24 mouse cellular contexts compared by ENCODE assay signal in the genomic region with DNA sequence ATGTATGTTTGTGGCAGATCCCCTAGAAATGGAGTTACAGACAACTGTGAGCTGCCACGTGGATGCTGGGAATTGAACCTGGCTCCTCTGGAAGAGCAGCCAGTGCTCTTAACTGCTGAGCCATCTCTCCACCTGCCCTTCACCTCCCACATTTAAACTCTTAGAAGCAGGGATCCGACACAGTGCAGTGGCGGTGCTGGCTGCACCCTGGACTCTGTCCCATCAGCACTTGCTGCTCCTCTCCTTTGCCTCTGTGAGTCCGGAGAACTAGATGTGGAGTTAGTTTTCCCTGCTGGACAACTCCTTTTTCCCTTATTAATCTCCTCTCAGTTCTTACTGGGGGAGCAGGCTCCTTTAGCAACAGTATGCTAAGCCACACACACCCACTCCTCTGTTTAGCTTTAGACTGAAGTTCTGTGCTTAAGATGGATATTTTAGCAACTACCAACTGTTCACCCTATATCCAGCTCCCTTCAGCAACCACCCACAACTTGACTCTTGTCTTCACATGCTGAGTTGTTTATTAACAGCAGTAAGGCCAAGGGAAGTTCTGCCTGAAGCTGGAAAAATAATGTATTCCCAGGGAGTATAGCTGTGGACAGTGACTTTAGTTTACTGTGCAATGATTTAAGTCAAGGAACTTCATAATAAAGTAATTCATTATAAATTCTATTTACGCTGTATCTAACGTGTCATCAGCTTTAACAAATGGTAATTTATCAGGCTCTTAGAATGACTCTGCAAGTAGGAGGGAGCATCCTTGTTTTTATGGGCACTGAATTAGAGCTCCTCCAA. TPM values are rescaled to one million over a fixed set of nuclear protein-coding genes. Genes with fewer than 3 reads are reported as not detected.
DNase-seq lines count a peak whose midpoint lies in the region; ATAC-seq and TF ChIP-seq lines count a peak whose summit lies in the region.
"Had no signal": no experiment of that assay in that cellular context is flagged by ENCODE, and none has a peak within 500 bp of the region (broad histone marks: within the 10 kb centered on the region; RNA-seq: fewer than 3 reads in every experiment).

No protein-coding gene starts in this region.

- no peak overlapping the region for H3K9ac ChIP-seq in heart, embryonic 13.5 days
- H3K9ac ChIP-seq in intestine, postnatal 0 days (ENCODE audit: low read depth, low read length), result no peak overlapping the region
- no peak overlapping the region for H3K9ac ChIP-seq in kidney, postnatal 0 days (ENCODE audit: low read depth, low read length)
- no peak overlapping the region for H3K9ac ChIP-seq in forebrain, embryonic 14.5 days (ENCODE audit: low read length)
- no peak overlapping the region for H3K9ac ChIP-seq in midbrain, postnatal 0 days (replicated peaks; ENCODE audit: low read length, poor library complexity, severe bottlenecking)
- H3K9ac ChIP-seq: embryonic facial prominence, embryonic 15.5 days; hindbrain, embryonic 15.5 days; limb, embryonic 13.5 days; lung, embryonic 15.5 days; neural tube, embryonic 15.5 days had no signal

- H3K36me3 ChIP-seq in heart, embryonic 13.5 days, result no peaks in the 10 kb centered on the region
- no peaks in the 10 kb centered on the region for H3K36me3 ChIP-seq in intestine, postnatal 0 days (ENCODE audit: control insufficient read depth, insufficient read depth)
- peaks cover 4% of the 10 kb centered on the region; the same call in 1 of the 2 replicates for H3K36me3 ChIP-seq in kidney, postnatal 0 days (ENCODE audit: insufficient read depth, low read length)
- no peaks in the 10 kb centered on the region for H3K36me3 ChIP-seq in forebrain, embryonic 14.5 days (ENCODE audit: control insufficient read depth, insufficient read depth, low read length)
- H3K36me3 ChIP-seq in midbrain, postnatal 0 days (ENCODE audit: insufficient read depth, low read length), result no peaks in the 10 kb centered on the region
- H3K36me3 ChIP-seq: embryonic facial prominence, embryonic 15.5 days; hindbrain, embryonic 15.5 days; limb, embryonic 13.5 days; lung, embryonic 15.5 days; neural tube, embryonic 15.5 days had no signal

- ATAC-seq in heart, embryonic 13.5 days (ENCODE audit: extremely low read depth, insufficient number of reproducible peaks, low FRiP score, low TSS enrichment), result no peak
- peak; percentile 32; the same call in 1 of the 2 replicates for ATAC-seq in intestine, postnatal 0 days
- peak; percentile 57; the same call in 1 of the 2 replicates for ATAC-seq in kidney, postnatal 0 days (replicated peaks; ENCODE audit: low FRiP score, low read depth)
- ATAC-seq in forebrain, embryonic 14.5 days, result no peak
- no peak for ATAC-seq in midbrain, postnatal 0 days (ENCODE audit: low FRiP score)

- no peak overlapping the region for H3K4me2 ChIP-seq in heart, embryonic 13.5 days
- no peak overlapping the region for H3K4me2 ChIP-seq in intestine, postnatal 0 days (replicated peaks; ENCODE audit: low read depth)
- peak overlapping the region; percentile 23; the same call in 1 of the 2 replicates for H3K4me2 ChIP-seq in kidney, postnatal 0 days (ENCODE audit: low read length)
- H3K4me2 ChIP-seq in forebrain, embryonic 14.5 days (ENCODE audit: low read length), result no peak overlapping the region
- no peak overlapping the region for H3K4me2 ChIP-seq in midbrain, postnatal 0 days (ENCODE audit: low read depth, low read length, poor library complexity, severe bottlenecking)
- H3K4me2 ChIP-seq: embryonic facial prominence, embryonic 15.5 days; hindbrain, embryonic 15.5 days; limb, embryonic 13.5 days; lung, embryonic 15.5 days; neural tube, embryonic 15.5 days had no signal

- H3K9me3 ChIP-seq in heart, embryonic 13.5 days, result no peaks in the 10 kb centered on the region
- no peaks in the 10 kb centered on the region for H3K9me3 ChIP-seq in intestine, postnatal 0 days (ENCODE audit: control insufficient read depth)
- no peaks in the 10 kb centered on the region for H3K9me3 ChIP-seq in kidney, postnatal 0 days (replicated peaks; ENCODE audit: low read length)
- no peaks in the 10 kb centered on the region for H3K9me3 ChIP-seq in forebrain, embryonic 14.5 days (replicated peaks; ENCODE audit: control insufficient read depth, low read length)
- no peaks in the 10 kb centered on the region for H3K9me3 ChIP-seq in midbrain, postnatal 0 days (ENCODE audit: low read length)
- H3K9me3 ChIP-seq: embryonic facial prominence, embryonic 15.5 days; hindbrain, embryonic 15.5 days; limb, embryonic 13.5 days; lung, embryonic 15.5 days; neural tube, embryonic 15.5 days had no signal

- 58% methylated on average over 6 of the region's 6 CpGs for WGBS in heart, embryonic 13.5 days
- 24% methylated on average over 6 of the region's 6 CpGs for WGBS in intestine, postnatal 0 days
- 25% methylated on average over 6 of the region's 6 CpGs for WGBS in kidney, postnatal 0 days
- WGBS in forebrain, embryonic 14.5 days, result 81% methylated on average over 6 of the region's 6 CpGs
- 74% methylated on average over 6 of the region's 6 CpGs for WGBS in midbrain, postnatal 0 days

- TF ChIP-seq CTCF in intestine, postnatal 0 days (IDR thresholded peaks at IDR 0.05; ENCODE audit: low read depth), result no peak
- no peak for TF ChIP-seq CTCF in kidney, postnatal 0 days (IDR thresholded peaks at IDR 0.05; ENCODE audit: low read depth)
- no peak for TF ChIP-seq CTCF in midbrain, postnatal 0 days (IDR thresholded peaks at IDR 0.05)

- no peak overlapping the region for H3K4me3 ChIP-seq in heart, embryonic 13.5 days
- H3K4me3 ChIP-seq in intestine, postnatal 0 days (ENCODE audit: low read depth, low read length), result no peak overlapping the region
- no peak overlapping the region for H3K4me3 ChIP-seq in kidney, postnatal 0 days (replicated peaks; ENCODE audit: low read depth, low read length)
- no peak overlapping the region for H3K4me3 ChIP-seq in forebrain, embryonic 14.5 days (ENCODE audit: low read depth, low read length)
- no peak overlapping the region for H3K4me3 ChIP-seq in midbrain, postnatal 0 days (ENCODE audit: low read depth, low read length)
- H3K4me3 ChIP-seq: embryonic facial prominence, embryonic 15.5 days; hindbrain, embryonic 15.5 days; limb, embryonic 13.5 days; lung, embryonic 15.5 days; neural tube, embryonic 15.5 days had no signal

- 0 out of 2 replicates have a peak overlapping the region, but pooled peaks have one; percentile 36 for H3K27ac ChIP-seq in heart, embryonic 13.5 days (replicated peaks)
- peak overlapping the region; percentile 57 for H3K27ac ChIP-seq in intestine, postnatal 0 days (ENCODE audit: low read depth, low read length)
- H3K27ac ChIP-seq in kidney, postnatal 0 days, result peak overlapping the region; percentile 81
- H3K27ac ChIP-seq in forebrain, embryonic 14.5 days (ENCODE audit: low read depth, low read length), result no peak overlapping the region
- H3K27ac ChIP-seq in midbrain, postnatal 0 days (ENCODE audit: low read depth, low read length), result no peak overlapping the region
- H3K27ac ChIP-seq: embryonic facial prominence, embryonic 15.5 days; hindbrain, embryonic 15.5 days; limb, embryonic 13.5 days; lung, embryonic 15.5 days; neural tube, embryonic 15.5 days; stomach, postnatal 0 days had no signal

- H3K27me3 ChIP-seq in heart, embryonic 13.5 days (replicated peaks), result no peaks in the 10 kb centered on the region
- H3K27me3 ChIP-seq in intestine, postnatal 0 days (replicated peaks; ENCODE audit: control insufficient read depth, insufficient read depth, low read length), result no peaks in the 10 kb centered on the region
- H3K27me3 ChIP-seq in kidney, postnatal 0 days (ENCODE audit: insufficient read depth, low read length), result no peaks in the 10 kb centered on the region
- no peaks in the 10 kb centered on the region for H3K27me3 ChIP-seq in forebrain, embryonic 14.5 days (replicated peaks; ENCODE audit: control insufficient read depth, insufficient read depth, low read length)
- H3K27me3 ChIP-seq in midbrain, postnatal 0 days (ENCODE audit: insufficient read depth, low read length), result no peaks in the 10 kb centered on the region
- H3K27me3 ChIP-seq: embryonic facial prominence, embryonic 15.5 days; hindbrain, embryonic 15.5 days; limb, embryonic 13.5 days; lung, embryonic 15.5 days; neural tube, embryonic 15.5 days had no signal

- peaks cover 58% of the 10 kb centered on the region for H3K4me1 ChIP-seq in heart, embryonic 13.5 days
- H3K4me1 ChIP-seq in intestine, postnatal 0 days (replicated peaks; ENCODE audit: control insufficient read depth, insufficient read depth, low read length), result peaks cover 17% of the 10 kb centered on the region; the same call in 1 of the 2 replicates
- H3K4me1 ChIP-seq in kidney, postnatal 0 days (replicated peaks; ENCODE audit: insufficient read depth, low read length), result peaks cover 24% of the 10 kb centered on the region
- H3K4me1 ChIP-seq in forebrain, embryonic 14.5 days (ENCODE audit: control insufficient read depth, insufficient read depth, low read length), result peaks cover 3% of the 10 kb centered on the region; the same call in 1 of the 2 replicates
- H3K4me1 ChIP-seq in midbrain, postnatal 0 days (ENCODE audit: insufficient read depth, low read length), result no peaks in the 10 kb centered on the region

- no peak for DNase-seq in heart, postnatal 4 days
- peak; percentile 1 for DNase-seq in ES-CJ7 (ENCODE audit: low read depth, low spot score)
- peak; percentile 38 for DNase-seq in kidney, postnatal 0 days (ENCODE audit: low spot score)
- DNase-seq in neural tube, embryonic 10.5 days (ENCODE audit: extremely low spot score, low spot score), result no peak
- DNase-seq in forebrain, embryonic 14.5 days (ENCODE audit: low spot score), result no peak
- no peak for DNase-seq in midbrain, postnatal 0 days (ENCODE audit: low spot score)
- DNase-seq: adrenal gland, adult 2 months; cerebellum, adult 2 months; retina, postnatal 1 day; spleen, adult 18-20 months had no signal

RNA-seq across cellular contexts. Expression of gene Zfp697, which starts 36.9 kb away (rescaled TPM):
- 7.3 and 8.3 TPM in 2 replicates for polyA plus RNA-seq in heart, embryonic 13.5 days (2015; fragmentation: Nextera tagmentation; extraction: Ambion mirVana)
- 1 to 10 TPM; 9.4 to 9.8 TPM for total RNA-seq in heart, postnatal 4 days (2021)
- 6.2 and 6.6 TPM in 2 replicates for polyA plus RNA-seq in intestine, postnatal 0 days (2015; fragmentation: Nextera tagmentation; extraction: Ambion mirVana)
- 19.0 and 19.6 TPM in 2 replicates for polyA plus RNA-seq in kidney, postnatal 0 days (2015; fragmentation: Nextera tagmentation; extraction: Ambion mirVana)
- 16.0 and 17.3 TPM in 2 replicates for polyA plus RNA-seq in forebrain, embryonic 14.5 days (2014; fragmentation: Nextera tagmentation; extraction: Ambion mirVana)
- 39.5 and 45.9 TPM in 2 replicates for total RNA-seq in midbrain, postnatal 0 days (2014; rRNA removed)
- 18.1 and 18.7 TPM in 2 replicates for polyA plus RNA-seq in midbrain, postnatal 0 days (2015; fragmentation: Nextera tagmentation; extraction: Ambion mirVana)

RNA-seq across cellular contexts. Expression of gene Gm4450, which starts 37.7 kb away (rescaled TPM):
- polyA plus RNA-seq in heart, embryonic 13.5 days (2015; fragmentation: Nextera tagmentation; extraction: Ambion mirVana), result not detected in 2 replicates
- not detected for total RNA-seq in heart, postnatal 4 days (2021)
- polyA plus RNA-seq in intestine, postnatal 0 days (2015; fragmentation: Nextera tagmentation; extraction: Ambion mirVana), result not detected in 2 replicates
- 83.6 and 90.6 TPM in 2 replicates for polyA plus RNA-seq in kidney, postnatal 0 days (2015; fragmentation: Nextera tagmentation; extraction: Ambion mirVana)
- 0.17 TPM in 1 of 2 replicates, not detected in the other for polyA plus RNA-seq in forebrain, embryonic 14.5 days (2014; fragmentation: Nextera tagmentation; extraction: Ambion mirVana)
- not detected in 2 replicates for total RNA-seq in midbrain, postnatal 0 days (2014; rRNA removed)
- polyA plus RNA-seq in midbrain, postnatal 0 days (2015; fragmentation: Nextera tagmentation; extraction: Ambion mirVana), result not detected in 2 replicates
- total RNA-seq: adrenal gland, adult 2 months; layer of hippocampus, adult 18-20 months; left cerebral cortex, adult 8-10 months; megakaryocyte, adult 5-6 weeks had no signal
- polyA plus RNA-seq: adrenal gland, adult 2 months; cerebellum, adult 2 months; embryonic facial prominence, embryonic 15.5 days; forebrain, embryonic 11.5 days; gonadal fat pad, adult 2 months; heart, embryonic 16.5 days; hindbrain, embryonic 15.5 days; limb, embryonic 13.5 days; lung, embryonic 15.5 days; neural tube, embryonic 15.5 days; stomach, postnatal 0 days had no signal

Comparison
In these comparisons a context has a peak if more than half of its experiments do, and no peak if none do; other contexts are left out.
1. ATAC-seq: peak in intestine, postnatal 0 days (single experiment) and kidney, postnatal 0 days (single experiment); none in heart, embryonic 13.5 days (single experiment), forebrain, embryonic 14.5 days (single experiment) and midbrain, postnatal 0 days (single experiment).
2. H3K27ac ChIP-seq: peak in heart, embryonic 13.5 days (single experiment), intestine, postnatal 0 days (single experiment) and kidney, postnatal 0 days (single experiment); none in forebrain, embryonic 14.5 days (single experiment) and midbrain, postnatal 0 days (single experiment).
3. DNase-seq: peak in ES-CJ7 (single experiment) and kidney, postnatal 0 days (single experiment); none in heart, postnatal 4 days (single experiment), neural tube, embryonic 10.5 days (single experiment), forebrain, embryonic 14.5 days (single experiment) and midbrain, postnatal 0 days (single experiment).
4. RNA of gene Gm4450, which starts 37.7 kb away (polyA plus RNA-seq): 83.6 to 90.6 TPM in kidney, postnatal 0 days; not detected in heart, embryonic 13.5 days, not detected in intestine, postnatal 0 days, 0.17 TPM in forebrain, embryonic 14.5 days and not detected in midbrain, postnatal 0 days; every median in the first group is over 10 times any median in the second.